ENCODE assay signal across 22 mouse cellular contexts in the genomic region with DNA sequence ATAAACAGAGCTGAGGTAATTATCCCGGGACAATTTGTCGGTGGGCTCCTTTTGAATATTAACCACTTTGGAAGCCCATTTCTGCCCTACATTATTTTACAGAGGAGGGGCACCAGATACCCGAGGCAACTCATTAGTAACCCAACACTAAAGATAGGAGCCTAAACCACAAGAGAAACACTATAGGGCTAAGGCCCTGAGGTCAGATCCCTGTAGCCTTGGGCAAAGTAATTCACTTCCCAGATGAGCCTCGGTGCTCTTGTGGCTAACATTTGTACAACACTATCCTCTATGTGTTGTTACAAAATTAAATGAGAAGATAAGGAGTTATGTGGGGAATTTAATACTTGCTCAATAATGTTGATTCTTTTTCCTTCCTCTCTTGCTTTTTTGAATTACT. TPM values are rescaled to one million over a fixed set of nuclear protein-coding genes. Genes with fewer than 3 reads are reported as not detected.
"Had no signal": no experiment of that assay in that cellular context is flagged by ENCODE, and none has a peak within 500 bp of the region (broad histone marks: within the 10 kb centered on the region; RNA-seq: fewer than 3 reads in every experiment).

No protein-coding gene starts in this region.

- H3K27me3 ChIP-seq: limb, embryonic 12.5 days; liver, embryonic 13.5 days; lung, embryonic 15.5 days; megakaryocyte, embryonic 14.5 days; midbrain, embryonic 12.5 days had no signal

- DNase-seq: kidney, postnatal 10 days; kidney, postnatal 4 days; liver; liver, embryonic 13.5 days; liver, postnatal 0 days; lung, postnatal 14 days; right cerebral cortex, adult 18-20 months; right cerebral cortex, postnatal 25 days; thymus, postnatal 36 days had no signal

- H3K9ac ChIP-seq: limb, embryonic 12.5 days; liver, embryonic 13.5 days; liver, postnatal 0 days; lung, embryonic 15.5 days; midbrain, embryonic 12.5 days had no signal

- H3K9me3 ChIP-seq: limb, embryonic 12.5 days; liver, embryonic 13.5 days; lung, embryonic 15.5 days; megakaryocyte, embryonic 14.5 days; midbrain, embryonic 12.5 days had no signal

- H3K27ac ChIP-seq: layer of hippocampus, adult 2 months; limb, embryonic 12.5 days; liver, embryonic 13.5 days; lung, embryonic 15.5 days; macrophage; midbrain, embryonic 12.5 days had no signal

- H3K36me3 ChIP-seq: limb, embryonic 12.5 days; liver, embryonic 13.5 days; lung, embryonic 15.5 days; midbrain, embryonic 12.5 days had no signal

- H3K4me3 ChIP-seq: layer of hippocampus, adult 2 months; limb, embryonic 12.5 days; liver, embryonic 13.5 days; lung, embryonic 15.5 days; megakaryocyte, embryonic 14.5 days; midbrain, embryonic 12.5 days had no signal

- H3K4me1 ChIP-seq: limb, embryonic 12.5 days; liver, embryonic 13.5 days; lung, embryonic 15.5 days; megakaryocyte, embryonic 14.5 days; midbrain, embryonic 12.5 days had no signal

- H3K4me2 ChIP-seq: limb, embryonic 12.5 days; liver, embryonic 13.5 days; lung, embryonic 15.5 days; midbrain, embryonic 12.5 days had no signal

- ATAC-seq: liver, postnatal 0 days had no signal

RNA-seq across cellular contexts. Expression of a gene that starts 13.6 kb away (rescaled TPM):
- total RNA-seq: layer of hippocampus, adult 2 months; layer of hippocampus, postnatal 10 days; left cerebral cortex, postnatal 36 days had no signal
- polyA plus RNA-seq: kidney, embryonic 14.5 days; limb, embryonic 12.5 days; liver, embryonic 13.5 days; liver, postnatal 0 days; lung, embryonic 15.5 days; macrophage; midbrain, embryonic 12.5 days; neural tube, embryonic 14.5 days; small intestine, adult 2 months; stomach, embryonic 16.5 days; thymus, postnatal 0 days had no signal

RNA-seq across cellular contexts. Expression of a gene that starts 32.7 kb away (rescaled TPM):
- total RNA-seq: layer of hippocampus, adult 2 months; layer of hippocampus, postnatal 10 days; left cerebral cortex, postnatal 36 days had no signal
- polyA plus RNA-seq: limb, embryonic 12.5 days; lung, embryonic 15.5 days; macrophage; midbrain, embryonic 12.5 days; neural tube, embryonic 14.5 days; thymus, postnatal 0 days had no signal
